Comparison of ENCODE assay signal across 20 mouse cellular contexts in the genomic region with DNA sequence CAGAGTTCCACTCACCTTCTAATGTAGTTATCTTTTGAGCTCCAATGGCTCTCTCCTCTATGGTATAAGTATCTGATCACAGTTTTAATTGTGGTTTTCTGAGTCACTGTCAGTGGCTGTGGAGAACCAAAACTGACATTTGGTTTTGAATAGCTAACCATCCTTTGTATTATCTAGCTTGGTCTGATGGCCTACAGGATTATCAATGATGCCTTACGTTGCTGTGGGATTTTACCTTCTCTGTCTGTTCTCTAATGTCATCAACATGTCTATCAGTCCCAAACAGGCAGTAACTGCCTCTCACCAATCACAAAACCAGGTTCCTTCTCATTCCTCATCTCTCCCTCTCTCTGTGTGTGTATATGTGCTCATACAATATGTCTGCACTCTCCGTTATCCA.
"Had no signal": no experiment of that assay in that cellular context is flagged by ENCODE, and none has a peak within 500 bp of the region (broad histone marks: within the 10 kb centered on the region; RNA-seq: fewer than 3 reads in every experiment).

No protein-coding gene starts in this region.

- H3K36me3 ChIP-seq: liver, embryonic 15.5 days; midbrain, embryonic 10.5 days; midbrain, embryonic 13.5 days; neural tube, embryonic 13.5 days; stomach, embryonic 15.5 days had no signal

- ATAC-seq: intestine, embryonic 16.5 days; midbrain, embryonic 13.5 days; midbrain, embryonic 16.5 days had no signal

- H3K4me1 ChIP-seq: liver, embryonic 15.5 days; midbrain, embryonic 13.5 days had no signal

- H3K4me2 ChIP-seq: liver, embryonic 15.5 days; midbrain, embryonic 13.5 days; neural tube, embryonic 13.5 days; stomach, embryonic 15.5 days had no signal

- H3K9ac ChIP-seq: liver, embryonic 15.5 days; midbrain, embryonic 13.5 days; neural tube, embryonic 13.5 days; stomach, embryonic 15.5 days had no signal

- DNase-seq: kidney, adult 18-20 months; kidney, adult 9 months; kidney, postnatal 14 days; layer of hippocampus, postnatal 36 days; lung, adult 2 months; lung, postnatal 14 days; lung, postnatal 4 days; retina, postnatal 1 day; right cerebral cortex, postnatal 25 days; spleen, adult 18-20 months; thymus, postnatal 25 days had no signal

- H3K27ac ChIP-seq: left cerebral cortex, adult 2 months; liver, embryonic 15.5 days; midbrain, embryonic 10.5 days; midbrain, embryonic 13.5 days; neural tube, embryonic 13.5 days; stomach, embryonic 15.5 days had no signal

- H3K27me3 ChIP-seq: liver, embryonic 15.5 days; midbrain, embryonic 13.5 days; neural tube, embryonic 13.5 days; stomach, embryonic 15.5 days had no signal

- H3K9me3 ChIP-seq: liver, embryonic 15.5 days; midbrain, embryonic 10.5 days; midbrain, embryonic 13.5 days; neural tube, embryonic 13.5 days; stomach, embryonic 15.5 days had no signal

- H3K4me3 ChIP-seq: left cerebral cortex, adult 2 months; liver, embryonic 15.5 days; midbrain, embryonic 10.5 days; midbrain, embryonic 13.5 days; myocyte; neural tube, embryonic 13.5 days; stomach, embryonic 15.5 days had no signal
